Mouse (Mus musculus) megakaryocyte, embryonic 14.5 days (primary cell): ENCODE data around the gene Dtx1.

ENCODE experiments used
- FLI1 ChIP-seq: IDR thresholded peaks from 2 replicates; pipeline ENCODE4 v1.6.1; 2012; ENCODE audit warnings: low read length, inconsistent platforms, mixed read lengths
- GATA1 ChIP-seq: IDR thresholded peaks from 3 replicates; pipeline ENCODE4 v1.6.1; 2012; ENCODE audit warnings: mixed read lengths, low read length, inconsistent platforms, borderline replicate concordance

- TF ChIP-seq GATA1 (no peak), FLI1 (no peak)
These were observed 42.5 kb upstream of the Dtx1 start for GRCm38 (mm10) chr5:120754215-120754614.
